Mouse (Mus musculus) left cerebral cortex, adult 2 months (tissue): Measurements from ENCODE around the gene Tbc1d30. TPM values are rescaled to one million over a fixed set of nuclear protein-coding genes. Genes with fewer than 3 reads are reported as not detected.
A peak's percentile ranks its signal among the peaks of the same experiment; 100 is the strongest.

Source experiments
- DNase-seq, 2 experiments: peaks; one replicate each; pipeline ENCODE4 v3.0.0; 2021 to 2022; ENCODE audit warnings: low spot score in 2 of 2, mixed read lengths in 1 of 2; ENCODE audit errors: extremely low spot score in 1 of 2
- H3K27ac ChIP-seq: fragments of 200-600 bp; 2 replicates; pipeline ENCODE4 v1.8.1; 2022
- H3K4me3 ChIP-seq: fragments of 200-600 bp; 2 replicates; pipeline ENCODE4 v1.8.1; 2022
- CTCF ChIP-seq: fragments of 200-600 bp; IDR thresholded peaks from 2 replicates; pipeline ENCODE4 v1.8.1; 2022; ENCODE audit warnings: antibody characterized with exemption, mild to moderate bottlenecking, moderate library complexity
- intact Hi-C: fragments of 180-260 bp; cut with DNase I; formaldehyde crosslinking; loops from one replicate; pipeline ENCODE4 v1.15.1; 2025
- total RNA-seq, 2 experiments: library from RNA; stranded (reverse); gene quantifications; 2 replicates each; pipeline ENCODE4 v1.2.3; 2021

Gene Tbc1d30
- total RNA-seq, 2 experiments from 2014 or later: 88.1 to 91.0 TPM

GRCm38 (mm10) chr10:121234476-121234875 is 116.6 kb downstream of the Tbc1d30 start:
- DNase-seq: no peak
- Histone ChIP-seq H3K4me3 (no peak overlapping the region), H3K27ac (no peak overlapping the region)
- TF ChIP-seq CTCF: no peak
- intact Hi-C loops: no loop called here

- no peak for DNase-seq
- Histone ChIP-seq H3K4me3 (no peak overlapping the region), H3K27ac (no peak overlapping the region)
- intact Hi-C loops: no loop called here
- no peak for TF ChIP-seq CTCF
These were observed 122.6 kb downstream of the Tbc1d30 start for GRCm38 (mm10) chr10:121228422-121228953.

- TF ChIP-seq CTCF: no peak
- intact Hi-C loops: no loop called here
These were observed 123.1 kb downstream of the Tbc1d30 start for GRCm38 (mm10) chr10:121227988-121228409.

GRCm38 (mm10) chr10:121227403-121227802 is 123.7 kb downstream of the Tbc1d30 start:
- intact Hi-C loops: no loop called here
- TF ChIP-seq CTCF: no peak
- no peak overlapping the region for H3K27ac ChIP-seq
- DNase-seq: no peak
- no peak overlapping the region for H3K4me3 ChIP-seq

More at GRCm38 (mm10) chr10:121227988-121228409, 123.1 kb downstream of the Tbc1d30 start:
- DNase-seq: no peak
- Histone ChIP-seq H3K4me3 (no peak overlapping the region), H3K27ac (no peak overlapping the region)

GRCm38 (mm10) chr10:121225636-121226035 is 125.4 kb downstream of the Tbc1d30 start:
- no peak for DNase-seq
- Histone ChIP-seq H3K27ac (no peak overlapping the region), H3K4me3 (no peak overlapping the region)
- peak; percentile 5 for TF ChIP-seq CTCF
- intact Hi-C loops: no loop called here

GRCm38 (mm10) chr10:121222881-121223280 is 128.2 kb downstream of the Tbc1d30 start:
- Histone ChIP-seq H3K27ac (no peak overlapping the region), H3K4me3 (no peak overlapping the region)
- no peak for DNase-seq
- intact Hi-C loops: no loop called here
- TF ChIP-seq CTCF: no peak

GRCm38 (mm10) chr10:121218616-121219015 is 132.5 kb downstream of the Tbc1d30 start:
- TF ChIP-seq CTCF: no peak
- H3K4me3 ChIP-seq: no peak overlapping the region
- no peak for DNase-seq
- intact Hi-C loops: loop anchor here (5.0 kb wide), 1 partner anchor 46 kb away; no protein-coding TSS in a partner anchor
- no peak overlapping the region for H3K27ac ChIP-seq

- H3K27ac ChIP-seq: no peak overlapping the region
- no peak for DNase-seq
- no peak for TF ChIP-seq CTCF
- no peak overlapping the region for H3K4me3 ChIP-seq
- intact Hi-C loops: loop anchor here (5.0 kb wide), 1 partner anchor 45 kb away; no protein-coding TSS in a partner anchor
These were observed 134.3 kb downstream of the Tbc1d30 start for GRCm38 (mm10) chr10:121216804-121217203.

Other genes with a start within 250 kb of the Tbc1d30 start
- 10 to 100 TPM; 82.3 to 86.4 TPM for gene Gns, start 13.8 kb upstream of the Tbc1d30 start, total RNA-seq
- gene Rassf3, start 125.1 kb upstream of the Tbc1d30 start, total RNA-seq: 10 to 100 TPM; 39.4 to 40.1 TPM
- gene Tbk1, start 235.5 kb upstream of the Tbc1d30 start, total RNA-seq: 10 to 100 TPM; 47.2 to 50.3 TPM